Mouse (Mus musculus) cerebellum, adult 11-12 months (tissue): ENCODE measurements around the gene Peli2.

Source experiments
- DNase-seq: peaks from one replicate; pipeline ENCODE4 v3.0.0; 2022

Peli2 gene

DNA sequence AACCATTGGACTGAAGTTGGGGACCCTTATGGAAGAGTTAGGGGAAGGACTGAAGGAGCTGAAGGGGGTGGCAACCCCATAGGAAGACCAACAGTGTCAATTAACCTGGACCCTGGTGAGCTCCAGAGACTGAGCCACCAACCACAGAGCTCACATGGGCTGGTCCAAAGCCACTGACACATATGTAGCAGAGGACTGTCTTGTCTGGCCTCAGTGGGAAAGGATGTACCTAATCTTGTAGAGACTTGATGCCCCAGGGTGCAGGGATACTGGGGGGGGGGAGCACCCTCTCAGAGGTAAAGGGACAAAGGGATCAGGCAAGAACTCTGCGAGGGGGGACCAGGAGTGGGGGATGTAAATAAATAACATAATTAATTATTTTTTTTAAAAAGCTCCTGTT, 176.2 kb downstream of the Peli2 start:
- no peak for DNase-seq

- DNase-seq: no peak
These were observed 182.0 kb downstream of the Peli2 start for GRCm38 (mm10) chr14:48302471-48303186.

DNA sequence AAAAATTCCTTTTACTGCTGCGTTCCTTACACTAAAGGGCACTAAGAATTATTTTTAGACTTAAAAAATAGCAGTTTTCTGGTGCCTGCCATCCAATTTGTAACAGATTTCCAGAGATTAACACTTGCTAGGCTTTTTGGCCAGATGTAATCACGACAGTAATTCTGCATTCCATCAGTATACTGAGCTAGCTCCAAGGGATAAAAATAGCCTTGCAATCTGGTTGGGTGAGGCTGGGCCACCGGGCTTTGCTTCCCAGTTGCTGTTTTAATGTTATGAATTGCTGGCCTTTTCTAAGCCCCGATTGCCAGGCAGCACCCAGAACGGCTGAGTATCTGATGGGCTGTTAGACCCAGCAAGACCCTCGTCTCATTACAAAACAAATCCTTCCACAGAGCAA, 182.6 kb downstream of the Peli2 start:
- DNase-seq: no peak

- DNase-seq: no peak
These were observed 183.2 kb downstream of the Peli2 start for GRCm38 (mm10) chr14:48303841-48304240.

- no peak for DNase-seq
These were observed 192.6 kb downstream of the Peli2 start for GRCm38 (mm10) chr14:48313234-48313633.

DNA sequence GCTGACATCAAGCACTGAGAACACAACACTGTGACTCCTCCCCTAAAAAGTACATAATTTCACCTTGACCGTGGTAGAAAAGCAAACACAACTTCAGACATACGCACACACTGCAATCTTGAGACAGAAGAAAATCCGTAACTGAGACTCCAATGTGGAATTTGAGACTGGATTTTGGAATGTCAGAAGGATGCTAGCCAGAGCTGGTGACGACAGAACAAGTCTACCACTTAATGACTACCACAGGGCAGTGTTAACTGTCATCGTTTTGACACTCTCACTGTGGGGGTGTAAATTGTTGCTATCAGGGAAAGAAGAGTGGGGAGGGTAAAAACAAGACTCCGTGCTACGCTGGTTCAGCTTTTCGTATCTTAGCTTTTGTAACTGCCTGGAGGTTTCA, 195.8 kb downstream of the Peli2 start:
- no peak for DNase-seq

DNA sequence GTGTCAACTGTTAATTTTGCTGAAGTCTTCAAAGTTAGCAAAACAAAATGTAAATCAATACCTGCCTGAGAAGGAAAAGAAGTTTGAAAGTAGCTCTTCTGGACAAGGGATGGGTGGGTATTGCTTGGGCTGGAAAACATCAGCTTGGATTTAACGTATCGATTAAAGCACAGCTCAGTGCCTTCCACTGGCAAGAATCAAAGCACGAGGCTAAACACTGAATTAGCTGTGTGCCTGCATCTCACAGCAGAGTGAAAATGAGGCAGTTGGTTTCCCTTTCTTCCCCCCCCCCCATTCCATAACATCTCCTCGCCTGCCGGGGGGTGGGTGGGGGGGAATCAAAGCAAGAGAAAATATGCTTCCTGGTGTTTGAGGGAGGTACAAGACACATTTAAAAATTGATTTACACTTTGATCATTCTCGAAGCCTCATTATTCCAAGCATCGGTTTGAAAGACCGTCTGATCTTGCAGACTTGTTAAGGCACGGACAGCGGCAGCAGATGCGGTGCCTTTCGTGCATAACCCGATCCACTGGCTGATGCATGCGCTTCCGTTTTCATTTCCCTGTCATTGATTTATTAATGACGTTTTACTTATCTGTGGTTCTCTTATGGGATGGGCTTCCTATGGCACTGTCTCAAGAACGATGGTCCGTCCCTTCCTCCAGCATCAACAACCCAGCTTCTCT, 203.3 kb downstream of the Peli2 start:
- no peak for DNase-seq

DNA sequence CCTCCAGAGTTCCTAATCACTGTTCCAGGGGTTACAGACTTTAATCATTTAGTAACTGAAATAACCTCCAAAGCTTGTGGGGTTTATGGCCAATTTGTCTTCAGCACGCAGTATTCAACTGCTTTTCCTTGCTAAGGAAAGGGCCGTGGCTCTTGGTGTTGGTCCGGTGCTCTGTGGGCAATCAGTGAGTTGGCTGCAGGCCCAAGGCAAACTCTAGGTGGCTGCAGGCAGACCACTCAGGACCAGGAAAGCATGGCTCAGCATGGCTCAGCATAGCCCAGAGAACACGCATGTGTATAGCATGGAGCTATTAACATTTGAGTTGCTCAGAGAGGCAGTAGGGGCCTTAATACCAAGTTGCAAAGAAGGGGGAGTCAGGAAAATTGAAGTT, 203.8 kb downstream of the Peli2 start:
- DNase-seq: no peak

DNA sequence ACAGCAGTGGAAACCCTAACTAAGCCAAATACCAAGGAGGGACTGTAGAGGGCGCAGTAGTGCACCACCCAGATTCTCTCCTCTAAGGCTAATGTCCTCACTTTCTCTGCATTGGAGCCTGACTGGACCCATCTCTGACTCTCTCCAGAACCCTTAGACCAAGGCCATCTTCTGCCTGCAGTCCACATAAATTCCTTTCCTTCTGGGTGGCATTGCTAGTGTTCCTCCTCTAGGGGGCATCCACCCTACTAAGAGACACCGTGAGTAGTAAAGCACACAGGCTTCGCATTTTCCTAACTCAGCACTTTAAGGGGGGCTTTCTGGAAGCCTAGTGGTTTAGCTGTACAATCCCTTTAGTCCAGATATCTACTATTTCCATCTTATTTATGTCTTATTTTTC, 207.1 kb downstream of the Peli2 start:
- DNase-seq: no peak

DNA sequence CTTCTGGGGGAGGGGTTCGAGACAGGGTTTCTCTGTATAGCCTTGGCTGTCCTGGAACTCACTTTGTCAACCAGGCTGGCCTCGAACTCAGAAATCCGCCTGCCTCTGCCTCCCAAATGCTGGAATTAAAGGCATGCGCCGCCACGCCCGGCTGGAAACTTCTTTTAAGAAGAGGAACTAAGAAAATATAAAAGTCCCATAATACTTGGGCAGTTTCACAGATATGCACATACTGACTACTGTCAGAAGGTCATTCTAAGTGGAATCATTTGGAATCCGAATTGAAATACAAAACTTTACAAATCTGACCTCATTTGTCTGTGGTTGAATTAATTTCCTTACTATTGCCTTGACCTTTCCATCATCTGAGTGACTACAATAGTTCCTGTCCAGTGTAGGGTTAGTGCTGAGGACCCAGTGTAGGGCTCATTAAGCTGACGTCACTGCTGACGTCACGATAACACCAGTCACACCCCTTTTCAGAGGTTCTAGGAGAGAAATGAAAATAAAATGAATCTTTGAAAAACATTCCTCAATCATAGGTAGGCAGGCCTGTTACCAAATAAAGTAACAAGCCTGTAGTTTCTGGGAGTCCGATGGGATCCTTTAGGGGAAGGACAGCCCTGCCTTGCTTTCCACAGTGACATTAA, 209.2 kb downstream of the Peli2 start:
- no peak for DNase-seq
